Mouse (Mus musculus): ENCODE results near the gene Rap1gap.

Gene Rap1gap

GRCm38 (mm10) chr4:137664433-137664979 is at the start of gene Rap1gap:
Rap1gap (plus strand) TSS chr4:137664726.
- peak; percentile 77 to 82 for DNase-seq (ENCODE audit: low spot score in 2 of 2)

- DNase-seq (ENCODE audit: low spot score in 2 of 2): no peak
These were observed 41.7 kb upstream of the Rap1gap start for GRCm38 (mm10) chr4:137622847-137623246.

- DNase-seq (ENCODE audit: low spot score in 2 of 2): no peak
These were observed 36.9 kb upstream of the Rap1gap start for GRCm38 (mm10) chr4:137627476-137628235.

- DNase-seq (ENCODE audit: low spot score in 2 of 2): no peak
These were observed 36.1 kb upstream of the Rap1gap start for GRCm38 (mm10) chr4:137628400-137628799.

GRCm38 (mm10) chr4:137629354-137629753 is 35.2 kb upstream of the Rap1gap start:
- DNase-seq (ENCODE audit: low spot score in 2 of 2): peak in 1 of 2 experiments; percentile 31

GRCm38 (mm10) chr4:137630153-137630552 is 34.4 kb upstream of the Rap1gap start:
- no peak for DNase-seq (ENCODE audit: low spot score in 2 of 2)

- DNase-seq (ENCODE audit: low spot score in 2 of 2): no peak
These were observed 32.9 kb upstream of the Rap1gap start for GRCm38 (mm10) chr4:137631596-137631995.

GRCm38 (mm10) chr4:137633394-137633793 is 31.1 kb upstream of the Rap1gap start:
- DNase-seq (ENCODE audit: low spot score in 2 of 2): no peak

- DNase-seq (ENCODE audit: low spot score in 2 of 2): no peak
These were observed 27.9 kb upstream of the Rap1gap start for GRCm38 (mm10) chr4:137636597-137636996.

GRCm38 (mm10) chr4:137641556-137641955 is 23.0 kb upstream of the Rap1gap start:
- DNase-seq (ENCODE audit: low spot score in 2 of 2): no peak

- DNase-seq (ENCODE audit: low spot score in 2 of 2): no peak
These were observed 22.4 kb upstream of the Rap1gap start for GRCm38 (mm10) chr4:137642101-137642500.

- DNase-seq (ENCODE audit: low spot score in 2 of 2): no peak
These were observed 21.1 kb upstream of the Rap1gap start for GRCm38 (mm10) chr4:137643459-137643858.

GRCm38 (mm10) chr4:137646262-137646661 is 18.3 kb upstream of the Rap1gap start:
- no peak for DNase-seq (ENCODE audit: low spot score in 2 of 2)

- DNase-seq (ENCODE audit: low spot score in 2 of 2): no peak
These were observed 16.9 kb upstream of the Rap1gap start for GRCm38 (mm10) chr4:137647648-137648047.

GRCm38 (mm10) chr4:137648230-137648629 is 16.3 kb upstream of the Rap1gap start:
- DNase-seq (ENCODE audit: low spot score in 2 of 2): peak; percentile 51 to 57

GRCm38 (mm10) chr4:137650912-137651311 is 13.6 kb upstream of the Rap1gap start:
- DNase-seq (ENCODE audit: low spot score in 2 of 2): no peak

GRCm38 (mm10) chr4:137652835-137653346 is 11.6 kb upstream of the Rap1gap start:
- DNase-seq (ENCODE audit: low spot score in 2 of 2): no peak

GRCm38 (mm10) chr4:137655241-137656031 is 9.1 kb upstream of the Rap1gap start:
- DNase-seq (ENCODE audit: low spot score in 2 of 2): no peak

- DNase-seq (ENCODE audit: low spot score in 2 of 2): no peak
These were observed 6.9 kb upstream of the Rap1gap start for GRCm38 (mm10) chr4:137657674-137658073.

- no peak for DNase-seq (ENCODE audit: low spot score in 2 of 2)
These were observed 5.0 kb upstream of the Rap1gap start for GRCm38 (mm10) chr4:137659541-137659940.

- DNase-seq (ENCODE audit: low spot score in 2 of 2): no peak
These were observed 4.0 kb upstream of the Rap1gap start for GRCm38 (mm10) chr4:137660364-137661077.

- no peak for DNase-seq (ENCODE audit: low spot score in 2 of 2)
These were observed 3.5 kb upstream of the Rap1gap start for GRCm38 (mm10) chr4:137661078-137661450.
